ENCODE assay signal across 20 mouse cellular contexts in genomic region chr8:76754166-76754565, GRCm38 (mm10).
DNase-seq lines count a peak whose midpoint lies in the region; ATAC-seq lines count a peak whose summit lies in the region.
"Had no signal": no experiment of that assay in that cellular context is flagged by ENCODE, and none has a peak within 500 bp of the region (broad histone marks: within the 10 kb centered on the region; RNA-seq: fewer than 3 reads in every experiment).

No protein-coding gene starts in this region.

- no peak overlapping the region for H3K4me3 ChIP-seq in hindbrain, embryonic 16.5 days (ENCODE audit: low read length)
- H3K4me3 ChIP-seq: embryonic facial prominence, embryonic 15.5 days; heart, embryonic 10.5 days; midbrain, embryonic 15.5 days; stomach, embryonic 15.5 days had no signal

- H3K9ac ChIP-seq in hindbrain, embryonic 16.5 days (ENCODE audit: low read depth, low read length) = no peak overlapping the region
- H3K9ac ChIP-seq: embryonic facial prominence, embryonic 15.5 days; liver, postnatal 0 days; midbrain, embryonic 15.5 days; stomach, embryonic 15.5 days had no signal

- H3K36me3 ChIP-seq in hindbrain, embryonic 16.5 days (ENCODE audit: control insufficient read depth, insufficient read depth, low read length) = no peaks in the 10 kb centered on the region
- H3K36me3 ChIP-seq: embryonic facial prominence, embryonic 15.5 days; G1E; heart, embryonic 10.5 days; midbrain, embryonic 15.5 days; stomach, embryonic 15.5 days had no signal

- H3K27me3 ChIP-seq in hindbrain, embryonic 16.5 days (replicated peaks; ENCODE audit: control insufficient read depth, insufficient read depth, low read length) = no peaks in the 10 kb centered on the region
- H3K27me3 ChIP-seq: embryonic facial prominence, embryonic 15.5 days; midbrain, embryonic 15.5 days; stomach, embryonic 15.5 days had no signal

- 49% methylated on average over 3 of the region's 3 CpGs for WGBS in hindbrain, embryonic 16.5 days

- no peaks in the 10 kb centered on the region for H3K9me3 ChIP-seq in hindbrain, embryonic 16.5 days (ENCODE audit: control insufficient read depth, low read length)
- H3K9me3 ChIP-seq: embryonic facial prominence, embryonic 15.5 days; G1E; heart, embryonic 10.5 days; midbrain, embryonic 15.5 days; stomach, embryonic 15.5 days had no signal

- no peak overlapping the region for H3K4me2 ChIP-seq in hindbrain, embryonic 16.5 days (ENCODE audit: low read length)
- H3K4me2 ChIP-seq: embryonic facial prominence, embryonic 15.5 days; midbrain, embryonic 15.5 days; stomach, embryonic 15.5 days had no signal

- H3K27ac ChIP-seq in hindbrain, embryonic 16.5 days (ENCODE audit: low read depth, low read length) = no peak overlapping the region
- H3K27ac ChIP-seq: embryonic facial prominence, embryonic 15.5 days; heart, embryonic 10.5 days; midbrain, embryonic 15.5 days; stomach, embryonic 15.5 days had no signal

- no peaks in the 10 kb centered on the region for H3K4me1 ChIP-seq in hindbrain, embryonic 16.5 days (ENCODE audit: control insufficient read depth, insufficient read depth, low read depth, low read length)
- H3K4me1 ChIP-seq: embryonic facial prominence, embryonic 15.5 days; midbrain, embryonic 15.5 days; stomach, embryonic 15.5 days had no signal

- ATAC-seq in hindbrain, embryonic 16.5 days = peak; percentile 79
- no peak for ATAC-seq in granulocyte monocyte progenitor cell, adult 5-6 weeks (replicated peaks; ENCODE audit: poor library complexity, severe bottlenecking)
- ATAC-seq: liver, postnatal 0 days; midbrain, embryonic 15.5 days had no signal

- peak; percentile 47 for DNase-seq in adrenal gland, adult 2 months
- DNase-seq in adrenal gland, adult 18-20 months (ENCODE audit: low spot score in 2 of 2) = no peak
- DNase-seq in heart, adult 11 months = peak; percentile 40
- no peak for DNase-seq in heart, adult 18-20 months
- DNase-seq in 3T3-L1 (ENCODE audit: low read depth, low spot score) = peak; percentile 4
- no peak for DNase-seq in cerebellum, postnatal 25 days
- DNase-seq: cerebellum, adult 18-20 months; gastrocnemius, postnatal 10 days; kidney, adult 11 months; liver, postnatal 0 days; lung, postnatal 14 days; right cerebral cortex, postnatal 14 days; thymus, adult 18-20 months had no signal

Comparison
In these comparisons a context has a peak if more than half of its experiments do, and no peak if none do; other contexts are left out.
1. DNase-seq: peak in adrenal gland, adult 2 months (single experiment), heart, adult 11 months (single experiment) and 3T3-L1 (single experiment); none in adrenal gland, adult 18-20 months (0 of 2), heart, adult 18-20 months (0 of 2) and cerebellum, postnatal 25 days (0 of 2).